Mouse (Mus musculus) 3134 (cell line): ENCODE results near the gene Tpx2.

Source experiments
- DNase-seq: peaks from one replicate; pipeline ENCODE4 v3.0.0-alpha.2; 2011; ENCODE audit warnings: low spot score; ENCODE audit not compliant: insufficient read length; ENCODE audit errors: extremely low read depth

The Tpx2 gene

DNA sequence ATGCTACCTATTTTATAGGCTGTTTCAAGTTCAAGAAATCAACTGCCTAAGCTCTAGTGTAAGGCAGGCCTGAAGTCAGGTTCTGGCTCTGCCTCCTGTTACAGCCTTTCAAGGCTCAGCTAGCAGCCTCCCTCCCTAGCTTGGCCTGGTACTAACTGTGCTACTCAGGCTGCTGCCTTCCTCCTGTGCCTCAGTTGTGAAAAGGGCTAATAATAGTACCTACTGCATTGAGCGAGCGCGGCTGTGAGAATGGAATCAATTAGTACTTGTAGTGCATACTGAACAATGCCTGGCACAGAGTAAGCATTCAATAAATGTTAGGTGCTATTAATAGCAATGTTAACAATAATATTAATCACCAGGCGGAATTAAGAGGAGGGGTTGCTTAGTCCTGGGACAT lies 27.8 kb upstream of the Tpx2 start:
- no peak for DNase-seq

DNA sequence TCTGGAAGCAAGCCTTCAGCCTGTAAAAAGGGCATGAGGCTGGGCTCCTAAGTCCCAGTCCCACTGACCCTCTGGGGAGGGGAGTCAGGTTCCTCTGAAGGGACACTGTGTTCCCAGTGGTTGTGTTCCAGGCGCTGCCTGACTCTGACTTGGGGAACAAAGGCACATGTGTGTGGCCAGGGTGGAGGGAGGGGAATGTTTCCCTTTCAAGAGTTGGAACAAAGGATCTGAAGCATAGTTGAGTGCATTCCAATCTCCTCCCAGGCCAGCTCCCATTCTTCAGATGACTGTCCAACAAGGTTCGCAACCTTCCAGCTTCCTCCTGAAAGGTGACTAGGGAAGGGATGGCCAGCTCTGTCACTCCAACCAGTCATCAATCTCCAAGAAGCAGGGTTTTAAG lies 27.4 kb upstream of the Tpx2 start:
- peak; percentile 58 for DNase-seq

DNA sequence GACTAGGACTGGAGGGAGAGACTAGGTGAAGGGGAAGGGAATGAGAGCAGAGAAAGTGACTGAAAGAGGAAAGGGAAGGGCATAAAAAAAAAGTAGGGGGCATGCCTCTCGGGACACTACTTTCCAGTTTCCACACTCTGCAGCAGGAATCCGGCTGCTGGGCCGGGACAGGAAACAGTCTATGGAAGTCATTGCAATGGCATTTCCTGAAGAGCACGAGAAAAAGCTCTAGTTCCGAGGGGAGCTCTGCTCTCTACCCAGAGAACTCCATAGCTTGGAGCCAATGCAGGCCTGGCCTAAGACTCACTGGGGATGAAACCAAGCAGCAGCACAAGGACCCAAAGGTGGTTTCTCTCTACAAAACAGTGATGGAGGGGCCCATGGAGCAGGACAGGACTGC lies 26.7 kb upstream of the Tpx2 start:
- DNase-seq: peak; percentile 43

DNA sequence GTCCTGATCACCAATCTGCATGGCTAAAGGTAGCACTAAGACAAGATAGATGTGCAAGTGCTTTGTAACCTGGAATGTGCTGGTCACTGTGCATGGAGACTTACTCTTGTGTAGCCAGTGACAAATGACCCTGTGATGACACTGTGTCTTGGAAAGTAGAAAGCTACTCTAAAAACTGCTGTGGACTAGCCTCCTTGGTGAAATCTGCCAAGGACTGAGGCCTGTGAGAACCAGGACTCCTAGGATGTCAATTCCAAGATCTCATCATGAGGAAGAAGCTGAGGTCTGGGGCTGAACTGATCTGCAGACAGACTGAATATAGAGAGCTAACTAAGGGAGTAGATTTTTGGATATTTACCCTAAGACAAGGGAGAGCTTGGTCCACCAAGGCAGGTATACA lies 26.2 kb upstream of the Tpx2 start:
- no peak for DNase-seq

DNA sequence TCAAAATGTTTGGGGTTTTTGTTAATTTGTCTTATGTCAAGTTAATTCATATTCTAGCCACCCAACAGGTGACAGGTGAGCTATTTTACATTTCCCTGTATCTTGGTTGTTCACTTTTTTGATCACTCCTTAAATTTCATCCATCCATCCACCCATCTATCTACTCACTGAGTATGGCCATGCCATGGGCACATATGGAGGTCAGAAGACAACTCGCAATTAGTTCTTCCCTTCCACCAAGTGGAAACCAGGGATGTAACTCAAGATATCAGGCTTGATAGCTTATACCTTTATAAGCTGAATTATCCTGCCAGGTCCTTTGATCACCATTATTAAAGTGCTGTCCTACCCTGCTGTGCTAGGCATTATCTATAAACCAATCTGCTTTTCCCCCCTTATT lies 24.0 kb upstream of the Tpx2 start:
- DNase-seq: no peak

DNA sequence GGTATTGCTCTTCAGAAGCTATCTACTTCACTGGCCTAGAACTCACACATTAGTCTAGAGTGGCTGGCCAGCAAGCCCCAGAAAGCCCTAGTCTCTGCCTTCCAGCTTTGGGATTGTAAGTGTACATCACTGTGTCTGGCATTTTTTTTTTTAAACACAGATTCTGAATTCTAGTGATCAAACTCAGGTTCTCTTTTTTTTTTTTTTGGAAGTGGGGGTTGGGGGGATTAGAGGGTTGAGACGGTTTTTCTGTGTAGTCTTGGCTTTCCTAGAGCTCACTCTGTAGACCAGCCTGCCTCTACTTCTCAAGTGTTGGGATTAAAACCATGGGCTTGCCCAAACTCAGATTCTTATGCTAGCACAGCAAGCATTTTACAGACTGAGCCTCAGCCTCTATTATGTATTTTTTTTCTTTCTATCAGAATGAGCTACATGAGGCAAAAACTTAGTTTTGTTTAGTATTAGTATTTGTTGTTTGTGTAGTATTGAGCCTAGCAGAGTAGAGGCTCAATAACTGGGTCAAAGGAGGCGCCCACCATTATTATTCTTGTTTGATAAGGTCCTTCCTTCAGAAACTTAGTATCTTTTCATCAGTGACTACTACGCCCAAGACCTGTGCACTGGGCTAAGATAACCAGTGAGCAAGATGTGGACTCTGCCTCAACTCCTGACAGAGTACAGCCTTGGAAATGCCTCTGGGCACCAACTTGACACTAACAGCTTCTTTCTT lies 23.2 kb upstream of the Tpx2 start:
- no peak for DNase-seq

DNA sequence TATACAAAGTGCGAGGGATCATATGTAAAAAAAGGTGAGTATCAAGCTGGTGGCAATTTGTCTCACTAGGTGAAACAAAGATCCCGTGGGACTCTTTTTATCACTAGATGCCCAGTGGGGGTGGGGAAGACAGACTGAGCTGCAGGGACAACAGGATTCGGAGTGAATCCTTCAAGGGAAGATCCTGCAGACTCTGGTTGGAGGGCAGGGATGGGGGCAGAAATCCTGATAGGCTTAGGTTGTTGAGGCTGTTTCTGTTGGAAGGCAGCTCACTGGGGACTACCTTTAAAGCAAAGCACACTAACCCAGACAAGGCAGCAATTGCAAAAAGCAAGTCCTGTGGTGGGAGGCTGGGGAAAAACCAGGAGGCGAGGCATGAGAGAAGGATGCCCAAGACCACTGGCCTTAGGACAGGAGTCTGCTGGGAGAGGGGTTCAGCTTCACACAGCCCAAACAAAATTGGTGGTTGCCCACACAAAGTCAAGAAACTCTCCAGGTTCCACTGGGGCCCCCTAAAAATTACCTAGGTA lies 22.5 kb upstream of the Tpx2 start:
- DNase-seq: no peak

DNA sequence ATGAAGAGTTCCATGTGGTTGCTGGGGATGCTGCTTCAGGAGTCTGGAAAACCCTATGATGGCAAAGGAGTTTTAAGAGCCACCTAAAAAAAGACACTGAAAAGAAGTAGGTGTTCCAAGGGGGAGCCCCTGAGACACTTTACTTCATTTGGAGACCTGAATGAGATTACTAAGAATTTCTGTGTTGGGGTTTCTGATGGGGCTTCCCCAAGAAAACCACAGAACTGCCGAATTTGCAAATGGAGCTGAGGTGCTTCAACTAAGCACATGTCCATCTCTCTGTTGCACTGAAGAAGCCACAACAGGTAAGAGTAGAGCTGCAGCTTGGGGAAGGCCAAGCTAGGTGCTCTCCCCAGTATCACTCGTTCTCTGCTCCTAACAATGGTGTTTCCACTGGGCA lies 22.1 kb upstream of the Tpx2 start:
- no peak for DNase-seq

DNA sequence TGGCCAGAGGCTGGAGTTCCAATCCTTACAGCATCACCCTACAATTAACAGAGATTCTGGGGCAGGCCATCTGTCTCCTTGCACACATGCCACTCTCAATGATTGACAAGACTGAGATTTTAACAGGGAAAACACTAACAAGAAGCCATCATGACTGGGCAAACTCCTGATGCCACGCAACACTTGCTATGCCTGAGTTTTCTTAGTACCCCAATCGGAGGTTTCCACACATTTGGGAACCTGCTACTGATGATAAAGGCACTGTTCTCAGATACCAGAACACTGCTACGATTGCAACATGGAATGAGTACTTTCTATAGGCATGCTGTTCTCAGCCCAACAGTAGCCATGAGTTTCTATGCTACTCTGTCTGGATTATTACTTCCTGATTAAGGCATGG lies 21.3 kb upstream of the Tpx2 start:
- DNase-seq: no peak

DNA sequence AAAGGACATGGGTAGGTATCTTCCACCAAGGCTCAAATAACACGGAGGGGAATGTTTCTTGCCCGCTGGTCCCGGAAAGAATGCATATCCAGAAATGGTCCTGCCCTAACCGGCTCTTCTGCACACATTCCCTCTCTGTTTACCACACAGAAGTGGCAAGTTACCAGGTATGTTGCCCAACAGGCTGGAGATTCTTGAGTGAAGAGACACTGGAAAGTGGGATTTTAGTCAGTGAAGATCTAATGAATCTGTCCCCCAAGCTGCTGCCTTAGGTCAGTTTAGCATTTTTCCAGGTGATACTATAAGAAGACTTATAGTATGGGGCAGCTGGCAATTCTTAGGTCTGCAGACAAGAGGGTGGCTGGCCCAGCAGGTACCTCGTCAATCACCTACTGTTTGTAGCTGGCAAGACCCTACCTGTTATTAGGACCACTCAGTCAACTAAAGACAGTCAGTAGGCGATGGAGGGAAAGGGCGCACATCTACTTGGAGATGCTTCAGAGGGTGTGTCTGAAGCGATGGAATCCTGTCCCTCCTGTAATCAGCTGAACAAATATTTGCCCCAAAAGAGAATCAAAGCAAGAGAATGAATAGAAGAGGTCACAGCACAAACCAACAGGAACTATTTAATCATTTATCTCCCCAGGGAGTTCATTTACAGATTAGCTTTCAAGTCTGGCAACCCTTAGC lies 20.3 kb upstream of the Tpx2 start:
- peak; percentile 43 for DNase-seq

DNA sequence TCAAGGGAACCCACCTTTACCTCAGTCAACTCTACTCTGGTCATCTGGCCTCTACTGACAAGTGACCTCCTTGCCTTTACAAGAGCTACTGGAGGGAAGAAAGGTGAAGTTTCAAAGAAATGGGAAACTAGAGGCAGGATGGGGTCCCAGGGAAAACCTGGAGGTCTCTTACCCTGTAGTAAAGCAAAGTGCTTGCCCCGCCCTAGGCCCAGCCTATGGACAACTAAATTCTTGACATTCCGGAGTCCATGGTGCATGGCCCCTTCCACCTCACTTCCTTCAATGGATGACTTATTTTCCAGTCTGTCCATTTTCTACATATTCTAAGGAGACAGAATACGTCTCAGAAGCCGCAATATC lies 19.8 kb upstream of the Tpx2 start:
- no peak for DNase-seq

DNA sequence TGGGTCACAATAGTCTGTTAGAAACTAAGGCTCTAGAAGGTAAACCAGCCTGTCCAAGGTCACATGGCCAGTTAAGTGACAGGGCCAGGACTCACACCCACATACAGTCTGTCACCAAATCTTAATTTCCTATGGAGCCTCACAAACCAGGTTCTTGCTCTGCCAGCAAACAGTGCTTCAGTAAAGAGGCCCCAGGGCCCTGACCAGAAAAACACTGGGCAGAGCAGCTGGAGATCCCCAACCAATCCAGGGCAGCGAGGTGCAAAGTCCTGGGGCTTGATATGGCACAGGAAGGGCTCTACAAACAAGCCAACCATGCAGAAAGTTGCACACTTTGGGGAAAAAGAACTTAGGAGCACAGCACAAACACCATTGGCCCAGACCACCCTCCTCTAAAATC lies 19.2 kb upstream of the Tpx2 start:
- DNase-seq: no peak

DNA sequence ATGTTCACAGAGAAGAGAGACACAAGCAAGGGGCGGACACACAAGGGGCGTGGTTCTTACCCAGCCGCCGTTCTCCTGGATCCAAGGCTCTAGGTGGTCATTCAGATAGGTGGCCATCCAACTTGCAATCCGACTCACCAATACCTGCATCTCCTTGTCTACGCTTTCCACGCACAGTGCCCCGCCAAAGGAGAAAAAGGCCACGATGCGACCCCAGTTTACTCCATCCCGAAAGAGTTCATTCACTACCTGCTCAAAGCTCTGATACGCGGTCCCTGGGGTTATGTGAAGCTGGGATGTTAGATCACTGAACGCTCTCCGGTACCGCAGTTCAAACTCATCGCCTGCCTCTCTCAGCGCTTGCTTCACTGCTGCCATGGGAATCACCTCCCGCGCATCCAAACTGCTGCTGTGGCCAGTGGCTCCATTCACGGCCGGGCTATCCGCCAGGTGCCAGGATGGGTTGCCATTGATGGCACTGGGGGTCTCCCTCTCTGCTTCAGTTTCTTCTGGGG lies 18.3 kb upstream of the Tpx2 start:
- DNase-seq: peak; percentile 43

DNA sequence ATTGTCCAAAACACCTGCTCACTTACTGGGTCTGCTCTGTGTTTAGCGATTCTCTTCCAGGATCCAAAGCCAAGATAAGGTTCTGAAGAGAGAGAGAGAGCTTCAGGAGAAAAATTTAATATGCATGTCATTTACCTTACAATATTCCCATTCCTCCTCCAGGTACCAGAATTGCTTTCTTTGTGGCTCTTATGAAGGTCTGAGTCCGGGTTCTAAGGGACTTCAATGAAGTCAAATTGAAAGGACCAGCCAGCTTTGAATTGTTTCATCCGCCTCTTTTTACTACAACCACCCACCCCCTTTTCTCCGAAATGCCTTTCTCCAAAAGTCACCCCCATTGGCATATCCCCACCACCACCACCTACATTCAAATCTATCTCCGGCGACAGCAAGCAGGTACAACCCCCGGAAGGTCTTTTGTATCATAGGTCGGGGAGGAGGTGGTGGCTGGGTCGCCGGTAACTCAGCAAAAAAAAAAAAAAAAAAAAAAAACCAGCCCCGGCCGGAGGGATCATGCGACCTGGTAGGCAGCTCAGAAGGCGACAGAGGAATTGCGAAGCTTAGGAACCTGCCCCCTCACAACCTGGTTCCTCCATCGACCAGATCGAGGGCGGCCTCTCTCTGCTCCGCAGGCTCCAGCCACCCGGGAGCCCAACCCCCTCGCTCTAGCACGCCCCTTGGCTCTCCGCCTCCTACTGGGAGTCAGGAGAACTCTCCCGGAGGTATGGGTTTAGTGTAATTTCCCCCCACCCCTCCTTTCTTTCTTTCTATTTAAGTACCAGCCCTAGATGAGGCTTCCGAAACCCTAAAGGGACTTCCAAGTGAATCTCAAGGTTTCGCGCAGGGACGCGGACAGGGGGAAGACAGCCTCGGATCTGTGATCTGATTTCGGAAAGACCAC lies 17.5 kb upstream of the Tpx2 start:
- peak; percentile 92 for DNase-seq

DNA sequence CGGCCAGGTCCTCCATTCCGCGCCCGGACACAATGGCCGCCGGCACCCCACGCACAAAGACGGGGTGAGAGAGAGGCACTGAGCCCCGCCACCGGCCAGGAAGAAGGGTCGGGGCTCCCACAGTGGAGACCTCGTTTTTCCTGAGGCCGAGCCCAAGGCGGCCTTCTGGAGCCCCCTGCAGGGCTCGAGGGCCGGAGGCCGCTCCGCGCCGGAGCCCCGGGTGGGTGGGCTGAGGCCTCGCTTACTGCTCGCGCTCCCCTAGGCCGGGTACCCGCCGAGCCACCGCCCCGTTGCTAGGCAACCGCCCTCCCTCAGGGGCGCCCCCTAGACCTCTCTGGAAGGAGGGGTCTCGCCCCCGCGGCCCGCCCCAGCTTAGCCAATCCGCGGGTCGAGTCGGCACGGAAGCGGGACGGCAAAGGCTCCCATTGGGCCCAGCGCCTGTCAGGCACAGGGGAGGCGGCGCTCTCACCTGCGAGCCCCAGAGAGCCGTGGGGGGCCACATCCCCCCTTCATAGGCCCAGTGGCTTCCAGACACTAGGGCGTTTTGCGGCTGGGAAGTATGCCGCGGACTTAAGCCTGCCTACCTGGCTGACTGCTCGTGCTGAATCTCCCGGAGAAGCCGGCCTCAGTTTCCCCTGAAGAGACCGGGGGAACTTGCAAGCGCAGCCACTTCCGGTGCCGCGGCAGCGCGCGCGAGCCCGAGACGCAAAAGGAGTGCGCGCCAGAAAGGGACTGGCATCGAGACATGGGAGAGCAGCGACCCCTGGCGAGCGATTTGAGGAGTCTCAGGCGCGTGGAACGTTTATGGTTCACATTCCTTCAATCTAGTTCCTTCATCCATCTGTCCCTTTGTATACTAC lies 16.5 kb upstream of the Tpx2 start, which contains the start of gene Bcl2l1:
Bcl2l1 (minus strand) TSS at position 710 of the 860 bp plus-strand sequence.
- DNase-seq: peak; percentile 99

DNA sequence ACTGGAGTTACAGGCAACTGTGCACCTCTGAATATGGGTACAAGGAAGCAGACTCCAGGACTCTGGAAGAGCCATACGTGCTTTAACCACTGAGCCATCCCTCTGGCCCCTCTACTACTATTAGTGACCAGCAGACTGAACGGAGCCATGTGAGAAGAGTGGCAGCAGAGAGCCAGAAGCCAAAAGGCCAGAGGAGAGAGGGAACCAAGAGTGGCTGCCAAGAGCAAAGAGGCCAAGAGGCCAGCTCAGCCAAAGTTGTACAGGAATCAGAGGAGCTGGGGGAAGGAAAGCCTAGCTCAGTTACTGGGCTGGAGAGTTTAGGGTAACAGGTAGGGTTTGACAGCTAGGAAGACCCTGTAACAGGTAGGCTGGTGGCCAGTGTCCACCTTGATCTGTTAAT lies 8.5 kb upstream of the Tpx2 start:
- no peak for DNase-seq

DNA sequence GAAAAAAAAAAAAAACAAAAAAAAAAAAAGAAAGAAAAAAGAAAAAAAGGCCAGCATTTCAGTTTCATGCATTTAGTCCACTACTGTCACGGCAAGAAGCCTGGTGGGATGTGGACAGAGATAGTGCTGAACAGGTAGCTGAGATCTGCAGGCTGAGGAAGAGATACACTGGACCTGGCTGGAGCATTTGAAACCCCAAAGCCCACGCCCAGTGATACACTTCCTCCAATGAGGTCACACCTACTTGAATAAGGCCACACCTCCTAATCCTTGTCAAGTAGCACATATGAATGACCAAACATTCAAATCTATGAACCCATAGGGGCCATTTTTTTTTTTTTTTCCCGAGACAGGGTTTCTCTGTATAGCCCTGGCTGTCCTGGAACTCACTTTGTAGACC lies 5.0 kb upstream of the Tpx2 start:
- DNase-seq: no peak

DNA sequence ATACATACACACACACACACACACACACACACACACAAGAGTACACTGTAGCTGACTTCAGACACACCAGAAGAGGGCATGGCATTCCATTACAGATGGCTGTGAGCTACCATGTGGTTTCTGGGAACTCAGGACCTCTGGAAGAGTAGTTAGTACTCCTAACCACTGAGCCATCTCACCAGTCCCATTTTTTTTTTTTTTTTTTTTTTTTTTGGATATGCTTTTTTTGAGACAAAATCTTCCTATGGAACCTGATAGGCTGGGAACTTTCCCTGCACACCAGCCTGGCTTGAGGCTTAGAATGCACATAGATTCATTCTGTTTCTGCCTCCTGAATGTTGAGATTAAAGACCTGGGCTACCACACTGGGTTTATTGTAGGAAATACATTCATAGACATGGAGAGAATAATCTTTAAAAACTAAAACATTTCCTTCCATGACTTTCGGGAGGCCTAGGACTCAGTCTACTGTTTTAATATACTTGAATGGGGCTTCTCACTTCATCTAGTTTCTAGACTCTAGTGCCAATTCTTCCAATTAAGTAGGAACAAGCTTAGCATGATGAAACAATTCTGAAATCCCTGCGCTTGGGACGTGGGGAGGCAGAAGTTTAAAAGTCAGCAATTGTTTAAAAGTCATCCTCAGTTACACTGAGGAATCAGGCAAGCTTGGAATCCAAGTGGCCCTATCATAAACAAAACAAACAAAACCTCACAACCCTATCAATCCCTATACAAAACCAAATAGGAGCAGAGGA lies 528 bp upstream of the Tpx2 start:
- no peak for DNase-seq

DNA sequence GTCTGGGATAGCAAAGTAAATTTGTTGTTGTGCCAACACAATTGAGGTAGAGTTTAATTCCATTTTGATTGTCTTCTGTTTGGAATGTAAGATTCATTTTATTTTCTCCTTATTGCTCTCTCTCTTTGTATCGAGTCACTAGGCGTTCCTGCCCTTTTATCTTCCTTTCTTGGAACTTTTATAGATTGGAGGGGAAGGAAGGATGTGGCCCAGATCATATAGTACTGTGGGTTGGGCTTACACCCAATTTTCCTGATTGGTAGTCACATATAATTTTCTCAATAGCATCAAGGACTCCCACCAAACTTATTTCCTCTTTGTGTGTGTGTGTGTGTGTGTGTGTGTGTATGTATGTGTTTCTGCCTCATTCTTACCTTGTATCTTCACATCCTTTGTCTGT lies 702 bp downstream of the Tpx2 start:
- no peak for DNase-seq
